Mouse (Mus musculus): ENCODE results near the gene Defb46. TPM values are rescaled to one million over a fixed set of nuclear protein-coding genes. Genes with fewer than 3 reads are reported as not detected.

Gene Defb46
- total RNA-seq (2023), result not detected in 4 replicates

GRCm38 (mm10) chr8:19239616-19240015, at the start of gene Defb46:
Gene Defb46, plus strand, starts transcription at chr8:19239916.

GRCm38 (mm10) chr8:19225161-19225560, 14.6 kb upstream of the Defb46 start, which contains the start of gene Defb6:
Gene Defb6, plus strand, starts transcription at chr8:19225478.

GRCm38 (mm10) chr8:19247280-19247679, 7.6 kb downstream of the Defb46 start, which contains the start of gene Defb5:
Gene Defb5, plus strand, starts transcription at chr8:19247580.

Other genes starting within 250 kb of the Defb46 start
- gene Defb37, start 248.9 kb upstream of the Defb46 start, total RNA-seq (2023), result not detected in 4 replicates
- not detected in 4 replicates for gene Defb38, start 213.3 kb upstream of the Defb46 start, total RNA-seq (2023)
- gene Defb39, start 175.1 kb upstream of the Defb46 start, total RNA-seq (2023), result not detected in 4 replicates
- not detected in 4 replicates for gene Defb12, start 125.1 kb upstream of the Defb46 start, total RNA-seq (2023)
- not detected in 4 replicates for gene Defb34, start 116.2 kb upstream of the Defb46 start, total RNA-seq (2023)
- gene Gm45826, start 99.1 kb upstream of the Defb46 start, total RNA-seq (2023), result not detected in 4 replicates
- gene Defb14, start 45.6 kb upstream of the Defb46 start, total RNA-seq (2023), result not detected in 4 replicates
- gene Defb4, start 41.2 kb upstream of the Defb46 start, total RNA-seq (2023), result not detected in 4 replicates
- not detected in 4 replicates for gene Defb6, start 14.4 kb upstream of the Defb46 start, total RNA-seq (2023)
- not detected in 4 replicates for gene Defb5, start 7.7 kb downstream of the Defb46 start, total RNA-seq (2023)
- gene Defb3, start 53.4 kb downstream of the Defb46 start, total RNA-seq (2023), result not detected in 4 replicates
- gene Defb8, start 207.7 kb downstream of the Defb46 start, total RNA-seq (2023), result not detected in 4 replicates

Data from B cell, adult 62 days (primary cell).